Mouse (Mus musculus): ENCODE results near the gene Fam117a.

The Fam117a gene

DNA sequence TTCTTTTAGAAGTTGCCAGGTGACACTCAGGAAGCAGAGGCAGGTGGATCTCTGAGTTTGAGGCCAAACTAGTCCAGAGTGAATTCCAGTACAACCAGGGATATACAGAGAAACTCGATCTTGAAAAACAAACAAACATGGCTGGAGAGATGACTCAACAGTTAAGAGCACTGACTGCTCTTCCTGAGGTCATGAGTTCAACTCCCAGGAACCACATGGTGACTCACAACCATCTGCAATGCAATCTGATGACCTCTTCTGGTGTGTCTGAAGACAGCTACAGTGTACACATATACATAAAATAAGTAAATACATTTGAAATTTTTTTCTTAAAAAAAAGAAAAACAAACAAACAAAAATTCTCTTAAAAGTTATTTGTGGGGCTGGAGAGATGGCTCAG lies 6.2 kb upstream of the Fam117a start:
- DNase-seq (ENCODE audit: low spot score in 2 of 2) = no peak

DNA sequence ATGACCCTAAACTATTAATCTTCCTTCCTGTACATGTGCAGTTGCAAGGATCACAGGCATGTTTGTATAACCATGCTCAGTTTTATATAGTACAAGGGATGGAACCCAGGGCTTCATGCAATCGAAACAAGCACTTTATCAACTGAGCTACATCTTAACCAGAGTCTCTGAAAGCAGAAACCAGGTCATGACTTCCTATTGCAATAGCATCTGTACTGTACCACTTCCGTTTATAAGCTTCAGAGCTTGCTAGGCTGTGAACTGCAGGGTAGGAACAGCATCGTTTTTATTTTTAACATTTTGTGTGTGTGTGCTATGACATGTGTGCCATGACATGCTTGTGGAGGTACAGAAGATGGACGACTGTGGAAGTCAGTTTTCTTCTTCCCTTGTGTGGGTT lies 3.6 kb upstream of the Fam117a start:
- no peak for DNase-seq (ENCODE audit: low spot score in 2 of 2)

DNA sequence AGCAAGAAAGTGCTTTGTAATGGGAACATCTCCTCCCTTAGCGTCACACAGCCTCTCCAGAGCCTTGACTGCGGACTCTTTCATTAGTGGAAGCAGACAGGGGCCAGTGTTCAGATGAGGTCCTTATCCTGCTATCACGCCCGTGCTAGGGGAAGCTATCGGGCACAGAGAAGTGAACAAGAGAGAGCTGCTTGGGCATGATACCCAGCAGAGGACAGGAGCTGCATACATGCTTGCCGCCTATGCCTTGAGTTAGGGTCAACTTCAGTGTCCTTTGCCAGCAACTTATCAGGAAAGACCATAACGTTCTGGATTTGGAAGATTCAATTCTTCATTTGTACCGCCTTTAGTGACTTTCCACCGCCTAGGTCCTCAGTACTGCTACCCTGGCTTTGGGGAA lies 3.0 kb upstream of the Fam117a start:
- DNase-seq (ENCODE audit: low spot score in 2 of 2) = no peak

DNA sequence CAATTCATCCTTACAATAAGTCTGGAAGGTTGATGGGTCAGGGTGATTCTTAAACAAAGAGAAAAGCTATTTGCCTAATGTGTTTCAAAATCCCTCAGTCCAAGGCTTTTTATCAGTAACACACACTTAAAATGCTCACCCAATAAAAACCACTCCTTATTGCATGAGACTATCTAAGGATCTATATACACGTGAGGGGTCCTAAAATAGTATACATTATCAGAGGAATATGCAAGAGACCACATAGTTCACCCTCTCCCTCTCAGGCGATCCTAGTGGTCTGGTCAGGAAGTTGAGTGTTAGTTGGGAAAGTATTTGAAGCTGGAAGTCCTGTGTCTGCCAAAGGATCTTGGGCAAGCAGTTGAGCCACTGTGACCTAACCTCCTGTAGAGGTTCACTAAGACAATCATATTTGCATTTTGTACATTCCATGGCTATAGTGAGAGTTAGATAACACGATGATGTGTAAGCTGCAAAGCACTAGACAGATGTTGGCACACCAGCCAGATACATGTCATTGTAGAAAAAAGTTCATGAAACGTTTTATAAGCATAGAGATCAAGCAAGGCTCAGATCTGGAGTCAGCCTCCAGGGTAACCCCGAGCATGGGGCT lies 2.3 kb upstream of the Fam117a start:
- no peak for DNase-seq (ENCODE audit: low spot score in 2 of 2)

DNA sequence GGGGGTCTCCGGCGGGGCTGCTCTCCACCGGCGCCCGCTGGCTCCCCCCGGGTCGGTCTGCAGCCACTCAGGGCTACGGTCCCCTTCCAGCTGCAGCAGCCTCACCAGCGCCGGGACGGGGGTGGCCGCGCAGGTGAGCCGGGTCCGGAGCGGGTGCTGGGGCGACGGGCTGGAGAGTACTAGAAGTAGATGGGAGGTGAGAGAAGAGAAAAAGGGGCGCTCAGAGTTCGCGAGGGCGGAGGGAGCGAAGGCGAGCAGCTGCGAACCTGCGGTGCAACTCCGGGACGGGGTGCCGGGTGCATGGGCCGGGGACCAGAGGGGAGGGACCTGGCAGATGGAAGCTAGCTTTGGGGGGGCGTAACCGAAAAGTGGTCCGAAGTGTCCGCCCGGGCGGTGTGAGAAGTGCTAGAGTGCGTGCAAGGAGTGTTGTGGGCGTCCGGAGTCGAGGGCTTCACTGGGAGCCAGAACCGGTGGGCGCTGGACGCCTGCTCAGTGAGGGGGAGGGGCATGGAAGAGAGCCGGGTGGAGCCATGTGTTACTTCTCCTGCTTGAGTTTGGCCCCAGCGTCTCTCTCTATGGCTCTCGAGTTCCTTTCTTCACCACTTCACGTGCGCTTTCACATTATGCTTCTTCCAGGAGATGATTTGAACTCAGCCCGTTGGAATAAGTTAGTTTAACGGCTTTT lies 453 bp downstream of the Fam117a start:
- DNase-seq (ENCODE audit: low spot score in 2 of 2) = peak; percentile 19 to 21

DNA sequence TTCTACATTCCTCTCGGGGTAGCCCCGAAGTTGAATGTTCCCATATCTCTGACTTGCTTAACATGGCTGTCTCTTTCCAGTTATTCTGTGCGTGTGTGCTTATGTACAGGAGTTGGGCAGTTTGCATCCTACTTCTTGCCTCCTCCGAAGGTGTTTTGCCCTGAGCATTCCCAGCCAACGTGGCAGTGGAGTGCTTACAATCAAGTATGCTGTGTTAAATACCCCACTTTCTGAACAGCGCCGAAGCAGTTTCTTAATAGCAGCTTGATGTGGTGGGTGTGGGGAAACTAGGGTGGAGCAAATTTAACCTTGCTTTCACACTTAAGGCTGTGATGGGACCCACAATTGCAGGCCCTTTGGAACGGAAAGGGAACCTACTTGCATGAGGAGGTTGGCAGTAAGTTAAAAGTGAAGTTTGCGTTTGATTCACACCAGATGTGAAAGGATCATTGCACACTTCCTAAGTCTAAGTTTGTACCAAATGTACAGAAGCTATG lies 1.1 kb downstream of the Fam117a start:
- DNase-seq (ENCODE audit: low spot score in 2 of 2) = no peak

DNA sequence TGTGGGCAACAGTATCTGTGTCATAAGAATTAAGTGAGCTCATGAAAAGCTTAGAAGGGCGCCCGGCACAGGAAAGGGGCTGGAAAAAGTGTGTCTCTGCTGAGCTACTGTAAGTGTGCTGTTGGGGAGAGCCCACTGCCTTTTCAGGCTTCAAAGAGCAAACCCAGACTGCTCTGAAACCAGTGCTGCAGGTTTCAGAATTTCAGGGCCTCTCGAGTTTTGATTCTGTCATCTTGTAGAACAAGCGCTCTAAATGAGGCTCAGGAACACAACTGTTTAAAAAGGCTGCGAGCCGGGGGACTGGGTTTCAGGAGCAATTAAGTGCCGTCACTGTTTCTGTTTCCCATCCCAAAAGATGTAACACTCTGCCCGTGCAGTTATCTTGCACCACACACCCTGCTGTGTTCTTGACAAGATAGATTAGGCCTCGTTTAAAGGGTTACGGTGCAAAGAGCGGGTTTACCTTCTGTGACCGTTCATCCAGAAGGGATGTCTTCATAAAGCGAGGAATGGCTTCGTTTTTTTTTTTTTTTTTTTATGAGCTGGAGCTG lies 2.7 kb downstream of the Fam117a start:
- no peak for DNase-seq (ENCODE audit: low spot score in 2 of 2)

DNA sequence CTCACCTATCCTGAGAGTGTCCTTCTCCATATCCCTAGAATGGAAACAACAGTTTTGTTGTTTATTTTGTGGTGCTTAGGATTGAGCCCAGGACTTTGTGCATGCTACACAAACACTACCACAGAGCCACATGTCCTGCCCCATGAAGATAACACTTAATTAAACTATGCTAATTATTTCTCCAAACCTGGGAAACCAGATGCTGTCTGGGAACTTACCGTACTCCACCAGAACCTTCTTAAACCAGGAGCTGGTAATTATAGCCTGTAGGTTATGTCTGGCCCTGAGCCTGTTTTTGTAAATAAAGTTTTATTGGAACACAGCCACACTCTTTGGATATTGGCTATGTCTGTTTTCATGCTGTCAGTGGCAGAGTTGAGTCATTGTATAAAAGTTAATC lies 3.4 kb downstream of the Fam117a start:
- DNase-seq (ENCODE audit: low spot score in 2 of 2) = no peak

DNA sequence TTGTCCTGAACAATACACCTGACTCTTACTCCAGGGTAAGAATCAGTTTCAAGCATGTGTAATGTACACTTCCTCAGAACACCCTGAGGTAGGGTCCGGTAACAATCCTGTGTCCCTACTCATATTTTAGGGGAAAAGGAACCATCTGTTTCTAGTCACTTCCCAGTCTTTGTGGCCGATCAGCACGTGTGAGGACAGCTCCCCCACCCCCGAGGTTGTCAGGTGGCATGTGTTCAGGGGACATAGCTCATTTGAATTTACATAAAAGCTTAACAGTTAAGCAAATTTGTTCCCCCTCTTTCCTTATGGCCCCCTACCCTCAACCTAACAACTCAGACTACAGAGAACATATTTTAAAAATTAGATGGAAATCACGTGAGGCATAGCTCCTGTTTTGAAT lies 3.8 kb downstream of the Fam117a start:
- no peak for DNase-seq (ENCODE audit: low spot score in 2 of 2)

DNA sequence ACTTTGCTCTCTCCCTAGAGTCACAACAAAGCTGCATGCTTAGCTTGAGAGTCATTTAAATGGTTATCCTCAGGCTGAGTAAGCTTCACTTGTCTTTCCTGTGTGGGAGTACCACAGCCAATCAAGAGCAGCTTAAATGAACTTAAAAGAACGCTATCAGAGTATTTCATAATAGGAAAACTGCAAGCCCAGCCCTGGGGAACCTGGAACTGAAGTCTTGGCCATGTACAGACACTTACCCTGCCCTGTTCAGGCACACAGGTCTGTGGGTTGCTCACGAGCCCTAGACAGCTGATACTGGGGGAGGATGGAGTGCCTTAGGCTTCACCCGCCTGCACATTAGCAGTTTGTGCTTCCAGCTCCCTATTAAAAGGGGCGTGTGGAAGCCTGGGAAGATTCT lies 6.4 kb downstream of the Fam117a start:
- peak; percentile 19 to 25 for DNase-seq (ENCODE audit: low spot score in 2 of 2)

DNA sequence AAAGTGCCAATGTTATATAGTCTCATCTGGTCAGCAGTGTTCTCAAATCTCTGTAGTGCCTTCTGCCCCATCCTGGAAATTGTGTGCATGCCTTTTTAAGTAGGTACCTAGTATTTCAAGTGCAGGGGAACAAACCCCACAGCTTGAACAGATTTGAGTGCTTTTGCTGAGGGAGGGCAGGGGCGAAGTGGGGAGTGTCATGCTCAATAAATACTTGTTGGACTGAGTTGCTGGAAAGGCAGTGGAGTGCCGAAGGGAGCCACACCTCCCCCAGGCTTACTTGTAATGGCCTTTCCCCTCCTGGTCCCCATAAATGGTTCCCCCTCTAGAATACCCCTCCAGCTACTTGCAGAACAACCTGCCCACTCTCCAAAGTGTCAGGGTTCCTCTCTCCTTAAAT lies 7.4 kb downstream of the Fam117a start:
- DNase-seq (ENCODE audit: low spot score in 2 of 2) = no peak

DNA sequence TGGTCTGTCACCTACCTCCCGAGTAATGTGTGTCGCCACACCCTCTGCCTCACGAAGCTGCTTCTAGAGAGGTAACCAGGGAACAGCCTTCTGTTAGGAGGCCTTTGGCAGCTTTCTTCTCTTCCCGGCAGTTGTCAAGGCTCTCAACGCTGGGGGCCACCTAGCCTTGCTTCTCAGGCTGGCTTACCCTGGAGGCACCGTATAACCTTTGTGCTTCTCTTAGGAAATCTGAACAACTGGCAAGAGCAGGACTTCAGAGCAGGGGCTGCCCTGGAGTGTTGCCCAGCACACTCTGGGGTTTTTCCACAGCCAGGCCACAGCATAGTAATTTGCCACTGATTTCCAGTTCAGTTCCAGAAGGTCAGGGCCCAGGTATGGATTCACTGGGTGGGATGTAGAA lies 13.5 kb downstream of the Fam117a start:
- DNase-seq (ENCODE audit: low spot score in 2 of 2) = no peak

DNA sequence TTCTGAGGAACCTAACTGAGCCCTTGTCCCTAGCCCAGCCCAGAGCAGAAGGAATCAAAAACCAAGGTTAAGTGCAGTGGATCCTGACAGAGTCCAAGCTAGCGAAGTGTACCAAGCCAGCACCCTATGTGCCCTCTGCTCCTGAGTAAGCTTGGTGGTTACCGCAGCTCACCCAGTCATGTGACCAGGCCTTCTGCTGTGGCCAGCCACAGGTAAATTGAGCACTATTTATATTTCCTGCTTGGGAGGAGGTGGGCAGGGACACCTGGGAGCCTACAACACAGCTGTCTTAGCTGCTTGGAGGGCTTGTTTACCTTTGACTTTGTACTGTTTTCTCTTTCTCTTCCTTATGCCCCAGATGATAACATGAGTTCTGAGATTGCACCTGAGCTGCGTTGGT lies 14.1 kb downstream of the Fam117a start:
- no peak for DNase-seq (ENCODE audit: low spot score in 2 of 2)

DNA sequence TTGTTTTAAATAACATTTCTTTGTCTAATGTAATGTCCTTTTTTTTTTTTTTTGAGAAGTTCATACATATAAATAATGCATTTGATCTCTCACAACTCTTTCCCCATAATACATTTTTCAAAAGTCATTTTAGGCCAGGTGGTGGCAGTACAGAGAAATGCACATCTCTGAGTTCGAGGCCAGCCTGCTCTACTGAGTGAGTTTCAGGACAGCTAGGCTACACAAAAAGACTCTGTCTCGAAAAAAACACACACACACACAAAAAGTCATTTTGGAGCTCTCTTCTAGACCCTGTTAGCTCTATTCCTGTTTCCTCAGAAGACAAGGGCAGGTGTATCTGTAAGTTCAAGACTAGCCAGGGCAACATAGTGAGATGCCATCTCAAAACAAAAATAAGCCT lies 15.9 kb downstream of the Fam117a start:
- no peak for DNase-seq (ENCODE audit: low spot score in 2 of 2)

DNA sequence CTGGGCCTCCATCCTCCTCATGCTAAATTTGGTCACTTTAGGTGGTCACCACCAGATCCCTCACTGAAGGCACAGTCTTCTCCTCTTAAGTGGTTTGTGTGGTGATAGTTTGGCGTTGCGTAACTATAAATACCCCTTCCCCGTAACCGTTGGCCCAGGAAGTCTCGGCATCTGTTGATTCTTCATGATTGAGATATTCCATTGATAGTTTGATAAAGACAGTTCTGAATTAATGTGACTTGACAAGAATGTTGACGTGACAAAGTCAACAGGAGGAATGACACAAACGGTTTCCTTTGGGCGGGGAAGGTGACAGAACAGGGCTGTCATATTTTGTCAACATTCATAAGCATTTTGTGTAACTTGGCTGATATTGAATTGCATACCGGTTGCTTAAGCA lies 16.4 kb downstream of the Fam117a start:
- no peak for DNase-seq (ENCODE audit: low spot score in 2 of 2)

DNA sequence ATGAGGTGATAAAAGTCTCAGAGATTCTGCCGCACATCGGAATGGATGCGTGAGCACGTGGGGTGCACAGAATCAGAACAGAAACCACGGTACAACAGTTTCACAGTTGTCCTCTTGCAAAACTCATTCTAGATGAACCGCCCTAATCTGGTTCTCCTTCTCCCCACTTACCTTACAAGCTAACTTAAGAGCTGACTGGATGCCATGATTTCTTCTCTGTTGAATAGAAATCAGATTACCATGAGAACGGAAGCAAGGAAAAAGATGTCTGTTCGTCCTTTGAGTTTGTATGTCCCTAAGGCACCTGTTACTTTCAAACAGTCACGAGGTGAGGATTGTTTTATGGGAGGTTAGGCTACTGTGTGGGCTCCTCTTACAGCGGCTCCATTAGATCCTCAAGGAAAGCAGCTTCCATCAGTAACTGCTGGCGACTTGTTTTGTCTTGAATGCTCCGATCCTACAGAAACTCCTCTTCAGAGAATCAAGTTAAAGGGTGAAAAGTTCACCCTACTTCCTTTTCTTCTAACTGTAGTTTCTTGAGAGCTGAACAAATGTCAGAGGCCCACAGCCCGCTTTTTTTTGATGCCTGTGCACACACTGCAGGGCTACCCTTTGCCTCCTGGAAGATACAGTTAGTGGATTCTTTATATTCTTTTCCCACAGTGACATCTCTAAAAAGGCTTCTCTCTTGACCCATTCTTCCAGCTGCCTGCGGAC lies 17.6 kb downstream of the Fam117a start:
- DNase-seq (ENCODE audit: low spot score in 2 of 2) = no peak

DNA sequence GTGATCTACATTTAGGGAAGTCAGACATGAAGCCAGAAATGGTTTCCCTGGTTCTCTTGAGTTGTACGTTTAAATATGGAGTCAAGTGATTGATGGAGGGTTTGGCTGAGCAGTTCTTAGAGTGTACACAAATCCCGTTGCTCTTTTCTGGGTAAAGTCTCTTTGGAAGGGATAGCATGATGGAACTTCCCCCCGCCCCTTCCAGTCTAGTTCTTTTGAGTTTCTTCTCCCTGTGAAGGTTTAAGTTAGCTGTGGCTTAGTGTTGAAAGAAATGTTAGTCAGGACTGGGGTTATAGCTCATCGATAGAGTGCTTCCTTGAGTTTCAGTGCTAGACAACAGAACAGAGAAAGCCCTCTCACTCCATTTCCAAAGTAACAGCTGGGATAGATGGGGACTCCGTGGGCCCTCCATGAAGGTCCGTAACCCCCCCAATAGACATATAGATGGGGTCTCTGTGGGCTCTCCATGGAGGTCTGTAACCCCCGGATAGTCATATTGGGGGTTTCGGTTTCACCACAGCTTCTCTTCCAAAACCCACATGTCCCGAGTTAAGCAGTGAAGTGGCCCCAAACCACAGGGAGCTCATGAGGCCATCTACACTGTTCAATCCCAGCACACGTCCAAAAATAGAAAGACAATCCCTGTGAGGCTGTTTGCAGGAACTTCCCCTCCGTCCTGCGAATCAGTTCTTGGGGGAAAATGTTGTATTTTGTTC lies 18.3 kb downstream of the Fam117a start:
- no peak for DNase-seq (ENCODE audit: low spot score in 2 of 2)

DNA sequence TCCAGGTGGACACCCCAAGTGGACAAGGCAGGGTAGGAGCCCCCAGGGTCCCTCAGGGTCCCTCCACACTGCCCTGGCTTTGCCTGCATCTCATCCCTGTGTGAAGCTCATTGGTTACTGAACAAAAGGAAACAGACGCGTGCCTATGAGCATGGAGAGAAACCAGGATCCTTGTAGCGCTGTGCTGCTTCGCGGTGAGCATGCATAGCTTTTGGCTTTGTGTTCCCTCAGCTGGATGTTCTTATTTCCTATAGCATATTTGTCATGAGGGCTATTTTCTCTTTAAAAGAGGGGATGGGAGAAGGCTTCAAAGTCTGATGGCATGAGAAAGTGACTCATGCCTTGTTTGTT lies 18.8 kb downstream of the Fam117a start:
- no peak for DNase-seq (ENCODE audit: low spot score in 2 of 2)

DNA sequence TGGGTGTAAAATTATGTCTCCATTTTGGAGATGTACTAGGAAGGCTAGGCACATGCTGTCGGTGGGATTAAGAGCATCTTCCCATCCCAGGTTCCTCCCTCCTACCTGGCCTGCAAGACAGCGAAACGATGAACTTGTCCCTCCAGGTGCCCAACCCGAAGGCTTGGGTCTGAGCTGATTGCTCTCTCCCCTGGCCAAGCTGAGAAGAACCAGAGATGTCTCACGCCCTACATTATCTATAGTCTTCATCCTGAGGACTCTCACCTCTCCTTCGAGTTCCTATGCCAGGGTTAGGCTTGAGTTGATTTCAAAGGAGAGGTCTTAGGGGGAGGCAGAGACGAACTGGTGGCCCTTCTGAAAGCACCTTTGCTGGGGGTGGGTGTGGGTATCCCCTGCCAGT lies 19.2 kb downstream of the Fam117a start:
- no peak for DNase-seq (ENCODE audit: low spot score in 2 of 2)

DNA sequence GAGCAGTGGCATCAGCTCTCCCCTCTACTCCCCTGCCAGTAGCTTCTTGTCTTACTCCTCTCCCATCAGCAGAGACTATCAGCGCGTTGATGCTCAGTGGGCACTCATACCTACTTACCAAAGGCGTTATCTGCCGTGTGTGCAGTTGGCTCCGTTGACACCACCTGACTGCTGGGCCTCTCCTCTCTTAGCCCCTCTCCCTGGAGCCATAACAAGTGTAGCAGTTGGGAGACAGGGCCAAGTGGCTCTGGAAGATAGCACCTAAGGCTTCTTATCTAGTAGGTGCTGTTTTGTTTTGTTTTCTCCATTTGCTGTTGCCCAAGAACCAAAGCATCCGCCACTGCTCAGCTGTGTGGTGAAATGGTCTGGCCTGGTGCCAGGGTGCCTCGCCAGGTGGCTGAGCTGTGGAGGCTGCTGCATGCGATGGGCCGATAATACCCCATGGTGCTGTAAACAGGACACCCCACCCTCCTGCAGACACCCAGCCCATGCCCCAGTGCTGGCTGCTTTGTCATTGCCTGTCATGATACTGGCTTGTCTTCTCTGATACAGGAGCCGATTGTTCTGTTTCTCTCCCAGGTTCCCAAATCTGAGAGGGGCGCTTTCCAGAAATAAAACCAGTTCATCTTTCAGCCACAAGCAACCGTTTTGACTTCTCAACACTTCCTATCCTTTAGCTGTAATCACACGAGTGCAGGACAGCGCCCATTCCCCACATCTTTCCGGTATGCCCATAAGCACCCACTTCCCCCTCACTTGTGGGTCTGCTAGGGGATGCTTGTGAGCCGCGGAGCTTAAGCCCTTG lies 19.9 kb downstream of the Fam117a start:
- no peak for DNase-seq (ENCODE audit: low spot score in 2 of 2)

DNA sequence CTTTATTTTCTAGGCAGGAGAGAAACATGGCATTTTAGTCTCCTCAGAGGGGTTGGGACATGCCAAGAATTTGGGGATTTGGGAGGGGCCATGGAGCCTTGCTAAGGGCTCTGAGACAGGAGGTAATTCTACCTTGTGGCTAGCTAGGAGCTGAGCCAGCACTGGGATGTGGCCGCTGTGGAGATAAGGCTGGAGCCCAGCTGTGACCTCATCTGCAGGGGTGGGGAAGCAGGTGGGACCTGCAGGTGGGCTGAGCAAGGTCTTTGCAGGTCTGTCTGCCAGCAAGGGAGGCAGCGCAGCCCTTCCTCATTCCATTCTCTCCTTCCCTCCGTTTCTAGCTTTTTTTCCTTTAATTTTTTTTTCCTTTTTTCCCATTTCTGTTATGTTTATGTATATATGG lies 21.4 kb downstream of the Fam117a start:
- no peak for DNase-seq (ENCODE audit: low spot score in 2 of 2)
